Mouse (Mus musculus) G1E (cell line): ENCODE data around the gene H2afx. TPM values are rescaled to one million over a fixed set of nuclear protein-coding genes. Genes with fewer than 3 reads are reported as not detected.

Experiments
- ATAC-seq: 2 replicates; pipeline ENCODE4 v1.8.0; 2016; ENCODE audit warnings: mild to moderate bottlenecking; ENCODE audit not compliant: insufficient number of reproducible peaks, poor library complexity, low FRiP score, severe bottlenecking; ENCODE audit errors: extremely low read depth
- DNase-seq: peaks from one replicate; pipeline ENCODE4 v3.0.0; 2012; ENCODE audit warnings: low spot score
- H3K27me3 ChIP-seq: 2 replicates; pipeline ENCODE4 v1.6.1; 2012; ENCODE audit warnings: mild to moderate bottlenecking, low read length, inconsistent platforms; ENCODE audit not compliant: insufficient read depth
- H3K36me3 ChIP-seq: replicated peaks from 2 replicates; pipeline ENCODE3; 2012; ENCODE audit warnings: mild to moderate bottlenecking, inconsistent platforms
- H3K4me1 ChIP-seq: 2 replicates; pipeline ENCODE4 v1.6.1; 2012; ENCODE audit warnings: low read depth, low read length, inconsistent platforms, mixed read lengths; ENCODE audit not compliant: insufficient read depth
- H3K4me3 ChIP-seq: 2 replicates; pipeline ENCODE4 v1.5.1; 2012; ENCODE audit warnings: low read depth, mild to moderate bottlenecking, inconsistent platforms, low read length, moderate library complexity, mixed read lengths
- H3K9me3 ChIP-seq: replicated peaks from 2 replicates; pipeline ENCODE4 v1.6.1; 2012; ENCODE audit warnings: inconsistent platforms
- CTCF ChIP-seq: IDR thresholded peaks from 2 replicates; pipeline ENCODE4 v1.5.1; 2012; ENCODE audit warnings: low read depth, low read length, inconsistent platforms, mixed read lengths
- GATA1 ChIP-seq: IDR thresholded peaks from 2 replicates; pipeline ENCODE4 v1.6.1; 2012; ENCODE audit warnings: borderline replicate concordance, low read length, inconsistent platforms, mixed read lengths
- GATA2 ChIP-seq: IDR thresholded peaks from 2 replicates; pipeline ENCODE4 v1.6.1; 2012; ENCODE audit warnings: low read depth, low read length, inconsistent platforms, borderline replicate concordance
- POLR2AphosphoS5 ChIP-seq: IDR thresholded peaks from 2 replicates; pipeline ENCODE4 v1.6.1; 2012; ENCODE audit warnings: low read depth, low read length, inconsistent platforms; ENCODE audit not compliant: insufficient replicate concordance
- TAL1 ChIP-seq: conservative IDR thresholded peaks from 2 replicates; pipeline ENCODE4 v1.6.1; 2012; ENCODE audit warnings: low read depth, low read length, inconsistent platforms, mixed read lengths
- polyA plus RNA-seq: library from polyadenylated mRNA; stranded (reverse); fragments of >175 nt; gene quantifications from 2 replicates; pipeline ENCODE4 v1.2.3, GENCODE M21; 2012
- total RNA-seq, 2 experiments: library from RNA; stranded (forward) in 1 of 2; stranded (reverse) in 1 of 2; fragments of 200-1000 nt in 1 of 2; fragments of >200 nt in 1 of 2; fragmentation: Nextera tagmentation in 1 of 2; gene quantifications; 2 replicates each; pipeline ENCODE4 v1.2.3; 2014 to 2017

H2afx gene
- total RNA-seq (2014; fragmentation: Nextera tagmentation) (227 and 235 TPM in 2 replicates), total RNA-seq (2017) (240 and 251 TPM in 2 replicates), polyA plus RNA-seq (762 and 998 TPM in 2 replicates)

DNA sequence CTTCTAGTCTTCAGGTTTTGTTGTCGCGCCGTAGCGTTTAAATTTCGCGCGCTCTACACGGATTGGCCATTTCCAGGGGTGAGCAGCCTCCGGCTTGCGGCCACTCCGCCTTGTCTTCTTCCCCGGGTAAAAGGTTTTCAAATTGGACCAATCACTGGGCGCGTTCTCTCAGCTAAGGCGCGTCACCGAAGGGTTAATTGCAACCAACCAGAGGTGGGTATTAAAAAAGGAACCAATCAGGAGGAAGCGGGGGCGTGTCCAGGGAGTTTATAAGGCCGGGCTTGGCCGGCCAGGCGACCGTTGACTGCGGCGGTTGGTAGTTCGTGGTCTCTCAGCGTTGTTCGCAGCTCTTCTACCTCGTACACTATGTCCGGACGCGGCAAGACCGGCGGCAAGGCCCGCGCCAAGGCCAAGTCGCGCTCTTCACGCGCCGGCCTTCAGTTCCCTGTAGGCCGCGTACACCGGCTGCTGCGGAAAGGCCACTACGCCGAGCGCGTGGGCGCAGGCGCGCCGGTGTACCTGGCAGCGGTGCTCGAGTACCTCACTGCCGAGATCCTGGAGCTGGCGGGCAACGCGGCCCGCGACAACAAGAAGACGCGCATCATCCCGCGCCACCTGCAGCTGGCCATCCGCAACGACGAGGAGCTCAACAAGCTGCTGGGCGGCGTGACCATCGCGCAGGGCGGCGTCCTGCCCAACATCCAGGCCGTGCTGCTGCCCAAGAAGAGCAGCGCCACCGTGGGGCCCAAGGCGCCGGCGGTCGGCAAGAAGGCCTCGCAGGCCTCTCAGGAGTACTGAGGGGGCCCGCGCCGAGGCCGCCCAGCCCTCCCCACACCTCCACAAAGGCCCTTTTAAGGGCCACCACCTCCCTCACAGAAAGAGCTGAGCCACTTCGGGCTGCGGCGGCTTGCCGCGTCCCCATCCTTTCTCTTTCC is at the start of gene H2afx:
Gene H2afx, plus strand, starts transcription at position 299 of the 935 bp plus-strand sequence.
- peak within 1 kb of the TSS; percentile 98 for H3K4me3 ChIP-seq
- H3K4me1 ChIP-seq: peaks cover 39% of the 10 kb centered on the region
- no peaks in the 10 kb centered on the region for H3K27me3 ChIP-seq
- ATAC-seq (peak; percentile 94), DNase-seq (peak; percentile 100)
- H3K9me3 ChIP-seq: peaks cover 10% of the 10 kb centered on the region
- peak; percentile 97 for TF ChIP-seq POLR2AphosphoS5
- TF ChIP-seq CTCF: no peak
- TF ChIP-seq GATA2: no peak
- H3K36me3 ChIP-seq: peaks cover 84% of the 10 kb centered on the region

DNA sequence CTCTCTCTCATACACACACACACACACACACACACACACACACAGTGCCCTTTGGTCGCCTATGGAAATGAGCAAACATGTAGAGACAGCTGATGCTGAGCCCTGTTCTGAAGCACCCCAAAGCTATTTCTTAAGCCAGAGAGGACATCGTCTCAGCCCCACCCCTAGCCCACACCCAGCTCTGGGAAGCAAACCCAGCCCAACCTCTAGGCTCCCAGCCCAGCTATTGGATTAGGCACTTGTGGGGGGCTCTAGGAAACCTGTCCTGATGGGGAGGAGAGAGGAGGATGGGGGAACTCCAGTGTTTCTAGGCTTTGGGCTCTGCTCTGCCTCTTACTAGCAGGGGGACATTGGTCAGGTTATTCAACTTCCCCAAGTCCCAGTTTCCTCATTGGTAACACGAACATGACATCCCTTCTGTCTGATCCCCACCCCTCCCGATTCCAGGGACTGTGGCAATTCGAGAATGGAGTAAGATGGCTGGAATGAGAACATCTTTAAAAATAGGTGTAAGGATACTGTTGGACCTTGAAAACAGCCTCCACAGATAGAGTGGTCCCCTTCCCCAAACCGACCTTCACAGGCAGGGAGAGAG is 48.1 kb upstream of the H2afx start:
- H3K4me1 ChIP-seq: peaks cover 78% of the 10 kb centered on the region
- TF ChIP-seq GATA2: no peak
- TF ChIP-seq TAL1: no peak
- no peak for TF ChIP-seq POLR2AphosphoS5
- no peak for TF ChIP-seq GATA1
- no peak for TF ChIP-seq CTCF
- no peaks in the 10 kb centered on the region for H3K27me3 ChIP-seq
- no peak for DNase-seq
- H3K9me3 ChIP-seq: peaks cover 7% of the 10 kb centered on the region
- no peak for ATAC-seq
- H3K4me3 ChIP-seq: peak overlapping the region; percentile 98; the same call in 1 of the 2 replicates
- peaks cover 54% of the 10 kb centered on the region for H3K36me3 ChIP-seq

DNA sequence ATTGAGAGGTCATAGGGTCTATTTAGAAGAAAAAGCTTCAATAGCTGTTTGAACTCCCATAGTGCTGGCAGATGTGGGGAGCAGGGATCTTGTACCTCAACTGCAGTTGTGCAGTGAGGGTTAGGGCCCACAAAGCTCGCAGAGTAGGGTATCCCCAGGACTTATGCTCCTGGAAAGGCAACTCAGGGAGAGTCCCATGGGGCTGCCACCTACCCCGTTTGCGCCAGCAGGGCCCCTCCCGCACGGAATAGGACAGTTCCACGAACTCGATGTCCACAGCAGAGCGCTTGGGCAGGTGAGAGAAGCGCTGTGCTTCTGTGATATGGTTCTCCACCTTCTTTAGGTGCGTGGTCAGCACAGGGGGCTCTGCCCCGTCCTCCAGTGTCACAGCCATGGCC is 47.5 kb upstream of the H2afx start:
- Histone ChIP-seq H3K36me3 (peaks cover 54% of the 10 kb centered on the region), H3K4me1 (peaks cover 74% of the 10 kb centered on the region), H3K9me3 (peaks cover 7% of the 10 kb centered on the region), H3K4me3 (peak overlapping the region; percentile 98), H3K27me3 (no peaks in the 10 kb centered on the region)
- DNase-seq: peak; percentile 33
- no peak for ATAC-seq
- TF ChIP-seq CTCF (no peak), POLR2AphosphoS5 (no peak), TAL1 (no peak), GATA1 (no peak), GATA2 (no peak)

DNA sequence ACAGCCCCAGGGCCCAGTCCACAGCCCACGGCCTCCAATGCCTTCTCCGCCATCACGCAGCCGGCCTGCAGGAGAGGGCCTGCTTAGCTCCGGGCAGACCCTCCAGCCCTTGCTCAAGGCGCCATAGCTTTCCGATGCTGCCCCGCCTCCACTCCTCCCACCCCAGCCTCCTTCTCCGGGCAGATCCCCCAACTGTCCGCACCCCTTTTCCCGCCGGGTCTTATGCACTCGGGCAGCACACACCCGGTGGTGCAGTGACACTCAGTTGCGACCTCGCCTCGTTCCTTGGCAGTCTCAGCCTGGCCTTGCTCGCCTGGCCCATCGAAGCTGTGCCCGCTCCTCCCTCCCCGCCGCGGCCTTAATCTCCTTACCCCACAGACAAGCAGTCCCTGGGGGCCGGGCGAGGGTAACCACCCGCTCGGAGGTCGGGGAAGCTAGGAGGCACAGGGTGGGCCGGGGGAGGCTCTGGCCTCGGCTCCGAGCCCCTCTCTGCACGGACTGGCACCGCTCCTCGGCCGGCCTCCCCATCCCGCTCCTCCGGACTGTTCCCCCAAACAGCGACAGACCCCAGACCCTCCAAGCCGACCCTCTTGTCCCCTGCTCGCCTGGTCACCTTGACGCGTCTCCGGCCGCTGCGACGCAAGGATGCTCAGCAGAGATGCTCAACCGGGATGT is 47.0 kb upstream of the H2afx start:
- TF ChIP-seq CTCF (no peak), TAL1 (no peak), POLR2AphosphoS5 (no peak)
- Histone ChIP-seq H3K27me3 (no peaks in the 10 kb centered on the region), H3K4me3 (peak overlapping the region; percentile 98), H3K9me3 (peaks cover 7% of the 10 kb centered on the region), H3K36me3 (peaks cover 53% of the 10 kb centered on the region), H3K4me1 (peaks cover 71% of the 10 kb centered on the region)
- DNase-seq (peak; percentile 69), ATAC-seq (no peak)

DNA sequence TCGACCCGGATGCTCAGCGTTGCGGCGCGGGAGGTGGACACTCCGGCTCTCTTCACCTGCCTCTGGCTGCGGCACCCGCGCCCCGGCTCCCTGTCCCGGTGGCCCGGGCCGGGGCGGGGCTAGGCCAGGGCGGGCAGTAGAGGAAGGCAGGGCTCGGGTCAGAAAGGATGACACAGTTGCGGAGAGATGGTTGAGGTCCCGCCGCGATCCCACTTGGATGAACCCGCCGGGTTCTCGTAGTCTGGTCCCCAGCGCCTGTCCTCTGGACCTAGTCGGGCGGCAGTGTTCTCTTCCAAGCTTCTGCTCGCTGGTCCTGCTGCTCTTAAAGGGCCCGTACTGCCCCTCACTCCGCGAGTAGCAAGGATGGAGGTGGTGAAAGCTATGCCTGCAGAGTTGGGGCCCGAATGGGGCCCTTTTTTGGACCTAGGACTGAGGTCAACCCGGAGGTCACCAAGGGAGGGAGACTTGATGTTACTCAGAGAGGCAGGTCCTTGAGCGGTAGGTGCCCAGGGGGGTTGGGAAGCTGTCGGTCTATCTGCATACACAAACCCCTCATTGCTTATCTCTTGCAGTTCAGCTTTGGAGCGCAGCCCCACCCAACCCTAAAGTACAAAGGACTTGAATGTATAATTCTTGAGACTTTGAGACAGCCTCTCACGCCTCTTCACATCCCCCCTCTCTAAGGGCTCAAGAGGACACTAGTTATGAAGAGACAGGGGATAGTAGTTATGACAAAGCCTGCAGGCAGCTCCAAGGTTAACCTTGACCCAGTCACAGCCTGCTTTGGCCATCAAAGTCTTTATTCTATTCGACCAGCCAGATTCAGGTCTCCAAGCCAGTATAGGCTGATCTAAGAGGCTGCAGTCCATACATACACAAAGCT is 46.2 kb upstream of the H2afx start, which contains the start of gene Abcg4:
Gene Abcg4, minus strand, starts transcription at position 540 of the 883 bp plus-strand sequence.
- peak within 1 kb of the TSS; percentile 98 for H3K4me3 ChIP-seq
- TF ChIP-seq TAL1 (peak; percentile 82), CTCF (no peak), GATA1 (no peak), POLR2AphosphoS5 (no peak)
- no peaks in the 10 kb centered on the region for H3K27me3 ChIP-seq
- peaks cover 76% of the 10 kb centered on the region for H3K4me1 ChIP-seq
- peak; percentile 79 for ATAC-seq
- peaks cover 7% of the 10 kb centered on the region for H3K9me3 ChIP-seq
- DNase-seq: peak; percentile 80
- peaks cover 55% of the 10 kb centered on the region for H3K36me3 ChIP-seq
